Comparison of ENCODE assay signal across 8 mouse cellular contexts in genomic region chr14:122181815-122182157, GRCm38 (mm10). TPM values are rescaled to one million over a fixed set of nuclear protein-coding genes. Genes with fewer than 3 reads are reported as not detected.
DNase-seq lines count a peak whose midpoint lies in the region; ATAC-seq and TF ChIP-seq lines count a peak whose summit lies in the region.

No protein-coding gene starts in this region.

- no peaks in the 10 kb centered on the region for H3K79me2 ChIP-seq in myocyte (ENCODE audit: control insufficient read depth, insufficient read depth)

- peak overlapping the region; percentile 71 for H3K4me2 ChIP-seq in kidney, embryonic 15.5 days
- H3K4me2 ChIP-seq in intestine, embryonic 14.5 days (ENCODE audit: low read length) = peak overlapping the region; percentile 58
- H3K4me2 ChIP-seq in myocyte (ENCODE audit: low read depth) = peak overlapping the region; percentile 84

- H3K27me3 ChIP-seq in kidney, embryonic 15.5 days = 0 out of 2 replicates have a peak, but pooled peaks cover 2% of the 10 kb centered on the region
- H3K27me3 ChIP-seq in intestine, embryonic 14.5 days (replicated peaks; ENCODE audit: control insufficient read depth, insufficient read depth, low read length) = no peaks in the 10 kb centered on the region
- H3K27me3 ChIP-seq in myocyte (ENCODE audit: control insufficient read depth, insufficient read depth, insufficient read length) = no peaks in the 10 kb centered on the region

- H3ac ChIP-seq in myocyte (ENCODE audit: control insufficient read depth, insufficient read length) = peak overlapping the region; percentile 19

- 2% methylated on average over 12 of the region's 12 CpGs for WGBS in kidney, embryonic 15.5 days
- 2% methylated on average over 12 of the region's 12 CpGs for WGBS in intestine, embryonic 14.5 days

- no peaks in the 10 kb centered on the region for H3K36me3 ChIP-seq in kidney, embryonic 15.5 days
- no peaks in the 10 kb centered on the region for H3K36me3 ChIP-seq in intestine, embryonic 14.5 days (ENCODE audit: control insufficient read depth, insufficient read depth, low read length)
- H3K36me3 ChIP-seq in myocyte (ENCODE audit: control insufficient read depth, insufficient read depth) = no peaks in the 10 kb centered on the region

- TF ChIP-seq POLR2A in myocyte (IDR thresholded peaks at IDR 0.05; ENCODE audit: insufficient read length, low read depth) = no peak

- peak overlapping the region; percentile 74 for H3K4me3 ChIP-seq in kidney, embryonic 15.5 days (replicated peaks)
- peak overlapping the region; percentile 72 for H3K4me3 ChIP-seq in intestine, embryonic 14.5 days (ENCODE audit: low read depth, low read length)
- H3K4me3 ChIP-seq in myocyte = peak overlapping the region; percentile 53

- peak overlapping the region; percentile 68 for H3K9ac ChIP-seq in kidney, embryonic 15.5 days
- peak overlapping the region; percentile 61 for H3K9ac ChIP-seq in intestine, embryonic 14.5 days (ENCODE audit: low read length)

- no peaks in the 10 kb centered on the region; the same call in 1 of the 2 replicates for H3K4me1 ChIP-seq in kidney, embryonic 15.5 days
- 0 out of 2 replicates have a peak, but pooled peaks cover 5% of the 10 kb centered on the region for H3K4me1 ChIP-seq in intestine, embryonic 14.5 days (replicated peaks; ENCODE audit: control insufficient read depth, insufficient read depth, low read length)

- H3K27ac ChIP-seq in kidney, embryonic 15.5 days = no peak overlapping the region
- H3K27ac ChIP-seq in intestine, embryonic 14.5 days (ENCODE audit: low read depth) = peak overlapping the region; percentile 33; the same call in 1 of the 2 replicates

- no peaks in the 10 kb centered on the region for H3K9me3 ChIP-seq in kidney, embryonic 15.5 days (replicated peaks)
- no peaks in the 10 kb centered on the region for H3K9me3 ChIP-seq in intestine, embryonic 14.5 days (ENCODE audit: control insufficient read depth, low read length)

- ATAC-seq in kidney, embryonic 15.5 days (replicated peaks; ENCODE audit: low FRiP score) = peak; percentile 79; the same call in 1 of the 2 replicates
- ATAC-seq in common myeloid progenitor, adult 5-6 weeks (replicated peaks; ENCODE audit: low read depth, poor library complexity, severe bottlenecking) = peak; percentile 43
- ATAC-seq in intestine, embryonic 14.5 days (replicated peaks; ENCODE audit: low FRiP score, low TSS enrichment, low read depth) = peak; percentile 68; the same call in 1 of the 2 replicates

- no peak for DNase-seq in kidney, adult 8-10 months
- DNase-seq in intestine, embryonic 14.5 days (ENCODE audit: low spot score) = no peak
- no peak for DNase-seq in left cerebral cortex, postnatal 4 days
- DNase-seq in gastrocnemius, postnatal 10 days = no peak
- DNase-seq in urinary bladder, adult 2 months (ENCODE audit: low spot score) = no peak

- intact Hi-C loops in left cerebral cortex, postnatal 4 days (cut with DNase I) = no loop called here

TF ChIP-seq in myocyte, 11 proteins besides CTCF, POLR2A, EP300 and RAD21:
- peak; percentile 3 for TF ChIP-seq SRF (IDR thresholded peaks at IDR 0.05; ENCODE audit: control insufficient read depth, insufficient read length, low read depth)
- no peak for TF ChIP-seq MAX (IDR thresholded peaks at IDR 0.05; ENCODE audit: low read depth)
- no peak for TF ChIP-seq TCF3 (IDR thresholded peaks at IDR 0.05; ENCODE audit: insufficient read length, low read depth)
- TF ChIP-seq REST (IDR thresholded peaks at IDR 0.05; ENCODE audit: insufficient read depth, insufficient read length) = no peak
- no peak for TF ChIP-seq E2F4 (IDR thresholded peaks at IDR 0.05; ENCODE audit: insufficient read depth)
- TF ChIP-seq CEBPB (IDR thresholded peaks at IDR 0.05; ENCODE audit: insufficient read depth, poor library complexity, severe bottlenecking) = no peak
- TF ChIP-seq TCF12 (IDR thresholded peaks at IDR 0.05; ENCODE audit: insufficient read depth, poor library complexity, severe bottlenecking) = no peak
TF ChIP-seq in myocyte: peak in this region for 1.

RNA-seq across cellular contexts. Expression of gene Clybl, which starts 0.3 kb away (rescaled TPM):
- 25.4 and 27.2 TPM in 2 replicates for polyA plus RNA-seq in kidney, embryonic 15.5 days (2015; fragmentation: Nextera tagmentation; extraction: Ambion mirVana)
- total RNA-seq in common myeloid progenitor, adult 5-6 weeks (2017) = 15.2 and 17.2 TPM in 2 replicates
- 31.5 and 31.8 TPM in 2 replicates for polyA plus RNA-seq in intestine, embryonic 14.5 days (2014; fragmentation: Nextera tagmentation; extraction: Ambion mirVana)
- polyA plus RNA-seq in myocyte (2012; fragmentation: generic; extraction: Trizol) = 30.9 TPM
- total RNA-seq in left cerebral cortex, postnatal 4 days (2021) = 1 to 10 TPM; 6.5 to 8.5 TPM
- 10 to 100 TPM; 61.4 to 66.2 TPM for total RNA-seq in gastrocnemius, postnatal 10 days (2021)
- 43.9 and 44.5 TPM in 2 replicates for polyA plus RNA-seq in urinary bladder, adult 2 months (2012; rRNA removed)
